Mouse (Mus musculus) stomach, postnatal 0 days (tissue): ENCODE results near the gene Lmbr1l. TPM values are rescaled to one million over a fixed set of nuclear protein-coding genes. Genes with fewer than 3 reads are reported as not detected.
A peak's percentile ranks its signal among the peaks of the same experiment; 100 is the strongest.

Experiments
- ATAC-seq: fragments of 200-750 bp; cut with Nextera tagmentation; 2 replicates; pipeline ENCODE4 v1.8.0; 2017; ENCODE audit not compliant: low FRiP score, low TSS enrichment
- DNase-seq: peaks from one replicate; pipeline ENCODE4 v3.0.0-alpha.2; 2016; ENCODE audit warnings: low spot score
- H3K27ac ChIP-seq: fragments of 300-500 bp; sonication (generic); replicated peaks from 2 replicates; pipeline ENCODE4 v1.5.1; 2014; ENCODE audit warnings: mild to moderate bottlenecking, control low read depth
- H3K27me3 ChIP-seq: fragments of 300-500 bp; sonication (generic); 2 replicates; pipeline ENCODE4 v1.6.1; 2014; ENCODE audit warnings: low read length; ENCODE audit not compliant: control insufficient read depth, insufficient read depth
- H3K36me3 ChIP-seq: fragments of 300-500 bp; sonication (generic); 2 replicates; pipeline ENCODE4 v1.6.1; 2014; ENCODE audit warnings: low read length, mixed read lengths; ENCODE audit not compliant: control insufficient read depth, insufficient read depth
- H3K4me1 ChIP-seq: fragments of 300-500 bp; sonication (generic); replicated peaks from 2 replicates; pipeline ENCODE4 v1.6.1; 2014; ENCODE audit warnings: antibody characterized with exemption; ENCODE audit not compliant: control insufficient read depth, insufficient read depth
- H3K4me2 ChIP-seq: fragments of 300-500 bp; sonication (generic); replicated peaks from 2 replicates; pipeline ENCODE4 v1.6.1; 2014; ENCODE audit warnings: low read depth, mild to moderate bottlenecking, control low read depth, moderate library complexity
- H3K4me3 ChIP-seq: fragments of 300-500 bp; sonication (generic); 2 replicates; pipeline ENCODE4 v1.5.1; 2014; ENCODE audit warnings: low read depth, low read length, control low read depth
- H3K9ac ChIP-seq: fragments of 300-500 bp; sonication (generic); 2 replicates; pipeline ENCODE4 v1.6.1; 2014; ENCODE audit warnings: mild to moderate bottlenecking, low read length, control low read depth, mixed read lengths
- H3K9me3 ChIP-seq: fragments of 300-500 bp; sonication (generic); 2 replicates; pipeline ENCODE4 v1.6.1; 2016; ENCODE audit warnings: low read length; ENCODE audit not compliant: control insufficient read depth
- CTCF ChIP-seq: IDR thresholded peaks from 2 replicates; pipeline ENCODE4 v1.5.1; 2016; ENCODE audit warnings: antibody characterized with exemption, low read depth, mild to moderate bottlenecking, moderate library complexity
- EP300 ChIP-seq: optimal IDR thresholded peaks from 2 replicates; pipeline ENCODE3; 2016; ENCODE audit warnings: antibody characterized with exemption
- WGBS: fragments of 180-500 bp; shearing (Covaris S2); extraction: QIAGEN DNeasy Blood & Tissue Kit; methylation state at CpG from one replicate; pipeline ENCODE4 v1.1.7; 2014; 5-methylcytosine and 5-hydroxymethylcytosine counted together
- polyA plus RNA-seq: library from polyadenylated mRNA; unstranded; fragments of >200 nt; fragmentation: Nextera tagmentation; extraction: Ambion mirVana; gene quantifications from 2 replicates; pipeline ENCODE4 v1.2.1, GENCODE M21; 2015

Lmbr1l gene
- polyA plus RNA-seq, 1 experiment from 2014 or later: 7.7 TPM

DNA sequence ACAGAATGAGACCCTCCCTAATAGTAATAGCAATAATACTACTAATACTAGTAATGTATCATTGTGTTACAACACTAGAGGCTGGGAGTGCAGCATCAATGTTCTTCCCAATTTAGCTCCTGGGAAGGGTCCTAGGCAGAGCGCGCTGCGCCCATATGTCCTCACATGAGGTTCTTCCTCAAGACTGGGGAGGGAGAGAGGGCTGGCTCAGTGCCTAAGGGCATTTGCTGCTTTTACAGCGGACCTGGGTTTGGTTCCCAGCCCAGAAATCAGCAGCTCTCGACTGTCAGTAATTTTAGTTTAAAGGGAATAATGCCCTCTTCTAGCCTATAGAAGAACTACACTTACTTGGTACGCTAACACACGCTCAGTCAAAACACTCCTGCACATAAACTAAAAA is 30.5 kb downstream of the Lmbr1l start:
- DNase-seq: no peak
- no peak for ATAC-seq
- Histone ChIP-seq H3K9ac (no peak overlapping the region), H3K27me3 (no peaks in the 10 kb centered on the region), H3K9me3 (no peaks in the 10 kb centered on the region), H3K4me3 (no peak overlapping the region), H3K27ac (no peak overlapping the region), H3K4me2 (no peak overlapping the region), H3K36me3 (no peaks in the 10 kb centered on the region), H3K4me1 (no peaks in the 10 kb centered on the region)
- WGBS: 82% methylated on average over 7 of the region's 7 CpGs
- TF ChIP-seq EP300: no peak
- no peak for TF ChIP-seq CTCF

DNA sequence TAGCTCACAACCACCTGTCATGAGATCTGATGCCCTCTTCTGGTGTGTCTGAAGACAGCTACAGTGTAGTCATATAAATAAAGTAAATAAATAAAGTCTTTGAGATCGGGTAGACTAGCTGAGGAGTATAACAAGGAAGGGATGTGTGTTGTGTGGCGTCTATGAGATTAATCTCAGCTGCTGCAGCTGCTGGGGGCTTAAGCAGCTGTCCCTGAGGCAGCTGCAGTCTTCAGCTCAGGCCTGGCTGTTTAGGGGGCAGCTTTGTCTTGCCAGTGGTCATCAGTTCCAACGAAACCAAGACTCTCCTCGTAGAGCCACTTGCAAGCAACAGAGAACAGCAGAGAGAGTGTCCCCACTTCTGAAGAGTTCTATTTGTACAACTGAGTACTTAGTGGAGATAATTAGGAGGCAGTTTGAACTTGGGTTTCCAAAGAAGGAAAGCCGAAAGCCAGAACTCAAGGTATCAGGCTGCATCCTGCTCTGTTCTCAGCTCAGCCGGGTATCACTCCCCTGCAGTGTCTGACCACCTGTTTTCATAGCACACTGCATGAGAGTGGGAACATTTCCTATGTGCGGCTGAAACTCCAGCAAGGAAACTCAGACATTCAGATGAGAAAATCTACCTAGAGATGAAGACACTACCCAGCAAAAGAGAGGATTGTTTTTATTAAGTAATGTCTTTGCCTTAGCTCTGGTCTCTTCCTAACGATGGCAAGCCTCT is 31.2 kb downstream of the Lmbr1l start:
- H3K4me1 ChIP-seq: no peaks in the 10 kb centered on the region
- H3K27ac ChIP-seq: no peak overlapping the region
- H3K4me3 ChIP-seq: no peak overlapping the region
- H3K4me2 ChIP-seq: no peak overlapping the region
- DNase-seq (no peak), ATAC-seq (no peak)
- H3K27me3 ChIP-seq: no peaks in the 10 kb centered on the region
- H3K9me3 ChIP-seq: no peaks in the 10 kb centered on the region
- no peaks in the 10 kb centered on the region for H3K36me3 ChIP-seq
- TF ChIP-seq CTCF (no peak), EP300 (no peak)
- no peak overlapping the region for H3K9ac ChIP-seq
- 54% methylated on average over 8 of the region's 8 CpGs for whole genome bisulfite sequencing

GRCm38 (mm10) chr15:98884106-98884505 is 33.9 kb downstream of the Lmbr1l start:
- WGBS: 56% methylated on average over 1 of the region's 1 CpGs
- TF ChIP-seq EP300: no peak
- no peak for TF ChIP-seq CTCF
- Histone ChIP-seq H3K9me3 (no peaks in the 10 kb centered on the region), H3K4me2 (no peak overlapping the region), H3K27ac (no peak overlapping the region), H3K4me3 (no peak overlapping the region), H3K4me1 (0 out of 2 replicates have a peak, but pooled peaks cover 3% of the 10 kb centered on the region), H3K27me3 (no peaks in the 10 kb centered on the region), H3K36me3 (no peaks in the 10 kb centered on the region), H3K9ac (no peak overlapping the region)
- ATAC-seq (no peak), DNase-seq (no peak)

DNA sequence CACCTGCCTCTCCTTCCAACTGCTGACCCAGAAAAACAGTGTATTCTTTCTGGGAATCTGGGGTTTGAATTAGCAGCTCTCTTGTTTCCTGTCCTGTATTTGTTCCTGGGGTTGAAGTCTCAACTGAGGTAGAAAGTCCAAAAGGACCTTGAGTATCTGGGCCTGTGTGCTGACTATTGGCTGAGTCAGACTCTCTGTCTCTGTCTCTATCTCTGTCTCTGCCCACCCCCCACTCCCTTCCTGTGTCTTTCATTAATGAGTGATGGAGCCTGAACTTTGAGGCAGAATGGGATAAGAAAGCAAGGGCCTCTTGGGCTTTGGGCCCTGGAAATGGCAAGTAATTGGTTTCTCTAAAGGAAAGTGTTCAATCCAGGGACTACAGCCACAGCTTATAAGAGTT is 34.4 kb downstream of the Lmbr1l start:
- Histone ChIP-seq H3K9me3 (no peaks in the 10 kb centered on the region), H3K4me1 (0 out of 2 replicates have a peak, but pooled peaks cover 3% of the 10 kb centered on the region), H3K27ac (no peak overlapping the region), H3K36me3 (no peaks in the 10 kb centered on the region), H3K9ac (no peak overlapping the region), H3K4me3 (no peak overlapping the region), H3K27me3 (no peaks in the 10 kb centered on the region), H3K4me2 (no peak overlapping the region)
- DNase-seq: no peak
- ATAC-seq: no peak
- TF ChIP-seq CTCF (no peak), EP300 (no peak)

DNA sequence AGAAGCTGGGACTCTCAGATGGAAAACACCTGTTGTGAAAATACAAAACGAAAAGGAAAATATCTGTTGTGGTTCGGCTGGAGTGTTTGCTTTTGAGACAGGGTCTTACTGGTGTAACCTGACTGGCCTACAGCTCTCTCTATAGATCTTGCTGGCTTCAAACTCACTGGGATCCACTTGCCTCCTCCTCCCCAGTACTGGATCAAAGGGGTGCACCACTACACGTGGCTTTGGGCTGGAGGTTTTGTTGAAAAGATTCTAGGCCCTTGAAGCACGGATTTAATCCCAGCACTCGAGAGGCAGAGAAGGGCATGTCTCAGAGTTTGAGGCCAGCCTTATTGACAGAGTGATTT is 36.4 kb downstream of the Lmbr1l start:
- TF ChIP-seq CTCF: no peak
- no peak for TF ChIP-seq EP300
- H3K9me3 ChIP-seq: no peaks in the 10 kb centered on the region
- 0 out of 2 replicates have a peak, but pooled peaks have one; percentile 1 for ATAC-seq
- H3K4me2 ChIP-seq: peak overlapping the region; percentile 76
- H3K36me3 ChIP-seq: no peaks in the 10 kb centered on the region
- H3K4me1 ChIP-seq: 0 out of 2 replicates have a peak, but pooled peaks cover 3% of the 10 kb centered on the region
- H3K4me3 ChIP-seq: peak overlapping the region; percentile 60
- no peak overlapping the region for H3K9ac ChIP-seq
- no peak for DNase-seq
- H3K27ac ChIP-seq: no peak overlapping the region
- no peaks in the 10 kb centered on the region for H3K27me3 ChIP-seq
- WGBS: 5% methylated on average over 5 of the region's 5 CpGs

- under 1% methylated on average over 42 of the region's 48 CpGs for WGBS
- no peak for TF ChIP-seq EP300
- peak; percentile 58 for TF ChIP-seq CTCF
- H3K36me3 ChIP-seq: no peaks in the 10 kb centered on the region
Observed at GRCm38 (mm10) chr15:98880978-98881655, 36.9 kb downstream of the Lmbr1l start.

More at GRCm38 (mm10) chr15:98880978-98881655, 36.9 kb downstream of the Lmbr1l start:
- DNase-seq (peak; percentile 97), ATAC-seq (peak; percentile 96)
- Histone ChIP-seq H3K4me1 (0 out of 2 replicates have a peak, but pooled peaks cover 3% of the 10 kb centered on the region), H3K4me3 (peak overlapping the region; percentile 60), H3K9ac (peak overlapping the region; percentile 66), H3K9me3 (no peaks in the 10 kb centered on the region), H3K4me2 (peak overlapping the region; percentile 76), H3K27me3 (no peaks in the 10 kb centered on the region), H3K27ac (peak overlapping the region; percentile 78)
